Mouse (Mus musculus): Measurements from ENCODE around the gene Gm10803. TPM values are rescaled to one million over a fixed set of nuclear protein-coding genes. Genes with fewer than 3 reads are reported as not detected.

Gm10803 gene
- total and polyA plus RNA-seq, 3 experiments, result not detected

GRCm38 (mm10) chr2:93589875-93590274 is 29.5 kb downstream of the Gm10803 start:
- dilution Hi-C loops (cut with MboI; ENCODE audit: extremely low pct_ligation_motif_present, extremely low pct_unique_long_range_greater_than_20kb, low sequenced_read_pairs) (no loop called here), in situ Hi-C loops (cut with MboI; ENCODE audit: low pct_ligation_motif_present, low pct_unique_long_range_greater_than_20kb, low sequenced_read_pairs) (no loop called here)
- Histone ChIP-seq H3K9me3 (replicated peaks; ENCODE audit: low read length) (no peaks in the 10 kb centered on the region), H3K4me1 (ENCODE audit: control insufficient read depth in 1 of 2, insufficient read depth in 2 of 2) (peaks cover 0 to 4% of the 10 kb centered on the region in 2 experiments; a peak in 1 of 4 replicates), H3K27me3 (replicated peaks) (peaks cover 68% of the 10 kb centered on the region), H3K36me3 (replicated peaks in 1 of 2; ENCODE audit: control insufficient read depth in 1 of 2, insufficient read depth in 1 of 2, low read length in 1 of 2) (no peaks in the 10 kb centered on the region), H3K9ac (ENCODE audit: insufficient read depth, low read depth) (no peak overlapping the region), H3K27ac (ENCODE audit: insufficient read depth, low read depth) (no peak overlapping the region), H3K4me2 (ENCODE audit: insufficient read depth, low read depth, poor library complexity, severe bottlenecking) (no peak overlapping the region), H3K79me2 (replicated peaks; ENCODE audit: control insufficient read depth, extremely low read depth, insufficient read depth, poor library complexity, severe bottlenecking) (no peaks in the 10 kb centered on the region), H3K4me3 (replicated peaks in 1 of 3; ENCODE audit: low read depth in 2 of 3, low read length in 2 of 3, poor library complexity in 1 of 3) (no peak overlapping the region)
- no peak for DNase-seq (ENCODE audit: extremely low read depth)
- TF ChIP-seq SIN3A (IDR thresholded peaks at IDR 0.05; ENCODE audit: low read length) (no peak), SMC3 (IDR thresholded peaks at IDR 0.05; ENCODE audit: low read depth, low read length) (no peak), USF1 (IDR thresholded peaks at IDR 0.05; ENCODE audit: low read depth, low read length) (no peak), MAX (IDR thresholded peaks at IDR 0.05; ENCODE audit: low read length) (no peak), UBTF (IDR thresholded peaks at IDR 0.05; ENCODE audit: low read depth, low read length) (no peak), MYC (IDR thresholded peaks at IDR 0.05; ENCODE audit: low read depth, low read length) (no peak), RAD21 (IDR thresholded peaks at IDR 0.05; ENCODE audit: low read depth, low read length) (no peak), POLR2AphosphoS2 (IDR thresholded peaks at IDR 0.05; ENCODE audit: low read depth, low read length) (no peak), ZNF384 (IDR thresholded peaks at IDR 0.05; ENCODE audit: low read depth, low read length) (no peak), ZC3H11A (IDR thresholded peaks at IDR 0.05; ENCODE audit: low read depth, low read length) (no peak), ZKSCAN1 (IDR thresholded peaks at IDR 0.05; ENCODE audit: borderline replicate concordance, low read depth, low read length) (no peak), MXI1 (IDR thresholded peaks at IDR 0.05; ENCODE audit: low read depth, low read length) (no peak), ZMIZ1 (IDR thresholded peaks at IDR 0.05; ENCODE audit: low read depth, low read length) (no peak), PAX5 (IDR thresholded peaks at IDR 0.05; ENCODE audit: low read length) (no peak), ELF1 (IDR thresholded peaks at IDR 0.05; ENCODE audit: low read depth, low read length) (no peak)

- dilution Hi-C loops (cut with MboI; ENCODE audit: extremely low pct_ligation_motif_present, extremely low pct_unique_long_range_greater_than_20kb, low sequenced_read_pairs) (no loop called here), in situ Hi-C loops (cut with MboI; ENCODE audit: low pct_ligation_motif_present, low pct_unique_long_range_greater_than_20kb, low sequenced_read_pairs) (no loop called here)
- H3K27me3 ChIP-seq (replicated peaks), result peaks cover 73% of the 10 kb centered on the region
- H3K27ac ChIP-seq (ENCODE audit: insufficient read depth, low read depth), result no peak overlapping the region
- H3K9ac ChIP-seq (ENCODE audit: insufficient read depth, low read depth), result no peak overlapping the region
- H3K4me2 ChIP-seq (ENCODE audit: insufficient read depth, low read depth, poor library complexity, severe bottlenecking), result no peak overlapping the region
- TF ChIP-seq TCF12 (IDR thresholded peaks at IDR 0.05; ENCODE audit: low read depth, low read length) (no peak), SIN3A (IDR thresholded peaks at IDR 0.05; ENCODE audit: low read length) (no peak), E2F4 (IDR thresholded peaks at IDR 0.05; ENCODE audit: insufficient replicate concordance, low read depth, low read length) (no peak), RCOR1 (conservative IDR thresholded peaks at IDR 0.05; ENCODE audit: low read depth, low read length) (no peak), HCFC1 (IDR thresholded peaks at IDR 0.05; ENCODE audit: low read depth, low read length) (no peak), USF1 (IDR thresholded peaks at IDR 0.05; ENCODE audit: low read depth, low read length) (no peak), ETS1 (conservative IDR thresholded peaks at IDR 0.05; ENCODE audit: low read depth, low read length) (no peak), JUND (conservative IDR thresholded peaks at IDR 0.05; ENCODE audit: low read depth, low read length) (no peak), USF2 (conservative IDR thresholded peaks at IDR 0.05; ENCODE audit: low read depth, low read length) (no peak), CTCF (conservative IDR thresholded peaks at IDR 0.05 in 1 of 2, IDR thresholded peaks at IDR 0.05 in 1 of 2; ENCODE audit: low read depth in 2 of 2, low read length in 2 of 2) (no peak), JUN (IDR thresholded peaks at IDR 0.05; ENCODE audit: insufficient read depth, low read depth, low read length) (no peak), POLR2A (IDR thresholded peaks at IDR 0.05; ENCODE audit: low read depth, low read length) (no peak), MEF2A (IDR thresholded peaks at IDR 0.05; ENCODE audit: borderline replicate concordance, low read depth, low read length) (no peak), CHD2 (IDR thresholded peaks at IDR 0.05; ENCODE audit: low read length) (no peak), ZKSCAN1 (IDR thresholded peaks at IDR 0.05; ENCODE audit: borderline replicate concordance, low read depth, low read length) (no peak)
- no peaks in the 10 kb centered on the region for H3K9me3 ChIP-seq (replicated peaks; ENCODE audit: low read length)
- H3K36me3 ChIP-seq (replicated peaks in 1 of 2; ENCODE audit: control insufficient read depth in 1 of 2, insufficient read depth in 1 of 2, low read length in 1 of 2), result no peaks in the 10 kb centered on the region
- no peaks in the 10 kb centered on the region for H3K79me2 ChIP-seq (replicated peaks; ENCODE audit: control insufficient read depth, extremely low read depth, insufficient read depth, poor library complexity, severe bottlenecking)
- H3K4me1 ChIP-seq (ENCODE audit: control insufficient read depth in 1 of 2, insufficient read depth in 2 of 2), result peaks cover 0 to 4% of the 10 kb centered on the region in 2 experiments; a peak in 1 of 4 replicates
- no peak overlapping the region for H3K4me3 ChIP-seq (replicated peaks in 1 of 3; ENCODE audit: low read depth in 2 of 3, low read length in 2 of 3, poor library complexity in 1 of 3)
- DNase-seq (ENCODE audit: extremely low read depth), result no peak
Observed at GRCm38 (mm10) chr2:93591706-93592105, 31.3 kb downstream of the Gm10803 start.
